In genomic region chr6:8759901-8760300, GRCm38 (mm10) we compare ENCODE assay signal across 15 mouse cellular contexts.
"Had no signal": no experiment of that assay in that cellular context is flagged by ENCODE, and none has a peak within 500 bp of the region (broad histone marks: within the 10 kb centered on the region; RNA-seq: fewer than 3 reads in every experiment).

No protein-coding gene starts in this region.

- DNase-seq: kidney, adult 18-20 months; kidney, postnatal 10 days; kidney, postnatal 4 days; liver; lung, embryonic 14.5 days; midbrain, embryonic 14.5 days; right cerebral cortex, adult 18-20 months; right cerebral cortex, postnatal 25 days; thymus, postnatal 4 days had no signal

- H3K9ac ChIP-seq: limb, embryonic 12.5 days; liver, embryonic 14.5 days; lung, embryonic 14.5 days; neural tube, embryonic 15.5 days had no signal

- H3K36me3 ChIP-seq: limb, embryonic 12.5 days; neural tube, embryonic 15.5 days had no signal

- H3K4me3 ChIP-seq: layer of hippocampus, adult 2 months; limb, embryonic 12.5 days; myocyte; neural tube, embryonic 15.5 days had no signal

- H3K27me3 ChIP-seq: limb, embryonic 12.5 days; neural tube, embryonic 15.5 days had no signal

- H3K4me1 ChIP-seq: limb, embryonic 12.5 days; neural tube, embryonic 15.5 days had no signal

- H3K27ac ChIP-seq: layer of hippocampus, adult 2 months; limb, embryonic 12.5 days; liver, embryonic 14.5 days; neural tube, embryonic 15.5 days; stomach, postnatal 0 days had no signal
